Mouse (Mus musculus): ENCODE data around the gene Gm3336. TPM values are rescaled to one million over a fixed set of nuclear protein-coding genes. Genes with fewer than 3 reads are reported as not detected.

Gm3336 gene
- polyA plus RNA-seq, 1 experiment = 0.43 TPM

- no peak overlapping the region for H3K4me3 ChIP-seq (replicated peaks; ENCODE audit: extremely low read depth, low read depth, low read length)
- TF ChIP-seq POLR2A (IDR thresholded peaks at IDR 0.05; ENCODE audit: borderline replicate concordance, extremely low read depth, low read depth, low read length) (no peak), CTCF (IDR thresholded peaks at IDR 0.05; ENCODE audit: insufficient read depth, low read length) (no peak)
- peaks cover 3% of the 10 kb centered on the region; the same call in 1 of the 2 replicates for H3K4me1 ChIP-seq (ENCODE audit: control insufficient read depth, insufficient read depth, low read length)
- DNase-seq = no peak
- 17% methylated on average over 20 of the region's 20 CpGs for WGBS
Measured at GRCm38 (mm10) chr8:70691727-70692231, 26.6 kb upstream of the Gm3336 start.

DNA sequence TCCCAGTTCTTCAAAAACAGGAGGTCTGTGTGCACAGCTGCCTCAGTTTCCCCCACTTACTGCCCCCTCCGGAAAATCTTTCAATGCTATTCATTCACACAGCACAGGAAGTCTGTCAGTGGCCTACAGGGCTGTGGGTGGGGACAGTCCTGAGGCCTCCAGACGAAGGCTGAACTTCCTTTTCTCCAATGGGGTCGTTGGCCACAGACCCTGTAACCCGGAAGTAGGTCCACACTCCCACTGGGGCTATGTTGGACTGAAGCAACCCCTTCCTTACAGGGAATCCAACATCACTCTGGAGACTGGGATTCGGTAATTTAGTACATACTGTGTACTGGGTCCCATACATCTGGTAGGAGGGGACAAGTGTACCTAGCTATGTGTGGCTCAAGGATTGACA, 24.7 kb upstream of the Gm3336 start:
- H3K4me3 ChIP-seq (replicated peaks; ENCODE audit: extremely low read depth, low read depth, low read length) = no peak overlapping the region
- 42% methylated on average over 5 of the region's 5 CpGs for WGBS
- TF ChIP-seq CTCF (IDR thresholded peaks at IDR 0.05; ENCODE audit: insufficient read depth, low read length) = no peak
- no peak for TF ChIP-seq POLR2A (IDR thresholded peaks at IDR 0.05; ENCODE audit: borderline replicate concordance, extremely low read depth, low read depth, low read length)
- peaks cover 13% of the 10 kb centered on the region for H3K4me1 ChIP-seq (ENCODE audit: control insufficient read depth, insufficient read depth, low read length)
- DNase-seq = no peak

DNA sequence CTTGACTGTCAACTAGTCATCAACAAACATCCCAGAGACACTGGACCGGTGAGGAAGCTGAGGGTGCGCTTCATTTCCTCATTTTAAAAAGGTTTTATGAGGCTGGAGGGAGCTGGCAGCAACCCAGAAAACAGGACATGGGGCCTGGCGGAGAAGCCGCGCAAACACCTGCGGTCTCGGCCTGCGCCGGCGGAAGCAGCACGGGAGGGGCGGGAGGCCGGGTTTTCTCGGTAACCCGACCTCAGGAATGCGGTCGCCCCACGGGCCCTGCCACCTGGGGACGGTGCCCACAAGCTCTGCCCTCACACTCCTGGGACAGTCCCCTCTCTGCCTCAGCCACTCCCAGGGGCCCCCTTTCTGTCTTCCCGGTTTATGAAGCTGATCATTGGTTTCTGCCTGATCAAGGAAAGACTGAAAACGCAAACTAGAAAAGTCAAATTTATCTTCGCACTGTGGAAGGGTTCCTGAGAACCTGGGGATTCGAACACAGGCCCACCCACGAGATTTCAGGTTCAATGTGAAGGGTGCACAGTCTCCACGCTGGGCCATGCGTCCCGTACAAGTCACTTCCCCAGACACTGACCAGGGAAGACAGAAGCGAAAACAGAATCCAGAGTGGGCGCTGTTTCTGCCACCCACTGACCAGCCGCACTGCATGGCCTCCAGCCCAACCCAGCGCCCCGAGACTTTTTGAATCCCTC, 22.9 kb upstream of the Gm3336 start:
- TF ChIP-seq CTCF (IDR thresholded peaks at IDR 0.05; ENCODE audit: insufficient read depth, low read length) (no peak), POLR2A (IDR thresholded peaks at IDR 0.05; ENCODE audit: borderline replicate concordance, extremely low read depth, low read depth, low read length) (no peak)
- peaks cover 13% of the 10 kb centered on the region for H3K4me1 ChIP-seq (ENCODE audit: control insufficient read depth, insufficient read depth, low read length)
- peak; percentile 64 for DNase-seq
- no peak overlapping the region for H3K4me3 ChIP-seq (replicated peaks; ENCODE audit: extremely low read depth, low read depth, low read length)
- WGBS = 39% methylated on average over 32 of the region's 32 CpGs

- peak; percentile 76 for DNase-seq
- WGBS = 6% methylated on average over 31 of the region's 31 CpGs
- H3K4me1 ChIP-seq (ENCODE audit: control insufficient read depth, insufficient read depth, low read length) = peaks cover 13% of the 10 kb centered on the region
Measured at GRCm38 (mm10) chr8:70696019-70696885, 22.1 kb upstream of the Gm3336 start.

GRCm38 (mm10) chr8:70696946-70697345, 21.4 kb upstream of the Gm3336 start:
- no peak for TF ChIP-seq POLR2A (IDR thresholded peaks at IDR 0.05; ENCODE audit: borderline replicate concordance, extremely low read depth, low read depth, low read length)
- no peak for TF ChIP-seq CTCF (IDR thresholded peaks at IDR 0.05; ENCODE audit: insufficient read depth, low read length)
- 52% methylated on average over 4 of the region's 4 CpGs for WGBS
- no peak overlapping the region for H3K4me3 ChIP-seq (replicated peaks; ENCODE audit: extremely low read depth, low read depth, low read length)

More at GRCm38 (mm10) chr8:70696019-70696885, 22.1 kb upstream of the Gm3336 start:
- TF ChIP-seq POLR2A (IDR thresholded peaks at IDR 0.05; ENCODE audit: borderline replicate concordance, extremely low read depth, low read depth, low read length) (no peak), CTCF (IDR thresholded peaks at IDR 0.05; ENCODE audit: insufficient read depth, low read length) (no peak)
- H3K4me3 ChIP-seq (replicated peaks; ENCODE audit: extremely low read depth, low read depth, low read length) = no peak overlapping the region

GRCm38 (mm10) chr8:70697366-70698250, 20.7 kb upstream of the Gm3336 start:
- DNase-seq = no peak
- TF ChIP-seq CTCF (IDR thresholded peaks at IDR 0.05; ENCODE audit: insufficient read depth, low read length) (no peak), POLR2A (IDR thresholded peaks at IDR 0.05; ENCODE audit: borderline replicate concordance, extremely low read depth, low read depth, low read length) (no peak)
- peak overlapping the region; percentile 35 for H3K4me3 ChIP-seq (replicated peaks; ENCODE audit: extremely low read depth, low read depth, low read length)
- H3K4me1 ChIP-seq (ENCODE audit: control insufficient read depth, insufficient read depth, low read length) = peaks cover 16% of the 10 kb centered on the region
- WGBS = 63% methylated on average over 12 of the region's 12 CpGs

More at GRCm38 (mm10) chr8:70696946-70697345, 21.4 kb upstream of the Gm3336 start:
- H3K4me1 ChIP-seq (ENCODE audit: control insufficient read depth, insufficient read depth, low read length) = peaks cover 13% of the 10 kb centered on the region
- DNase-seq = peak; percentile 40

DNA sequence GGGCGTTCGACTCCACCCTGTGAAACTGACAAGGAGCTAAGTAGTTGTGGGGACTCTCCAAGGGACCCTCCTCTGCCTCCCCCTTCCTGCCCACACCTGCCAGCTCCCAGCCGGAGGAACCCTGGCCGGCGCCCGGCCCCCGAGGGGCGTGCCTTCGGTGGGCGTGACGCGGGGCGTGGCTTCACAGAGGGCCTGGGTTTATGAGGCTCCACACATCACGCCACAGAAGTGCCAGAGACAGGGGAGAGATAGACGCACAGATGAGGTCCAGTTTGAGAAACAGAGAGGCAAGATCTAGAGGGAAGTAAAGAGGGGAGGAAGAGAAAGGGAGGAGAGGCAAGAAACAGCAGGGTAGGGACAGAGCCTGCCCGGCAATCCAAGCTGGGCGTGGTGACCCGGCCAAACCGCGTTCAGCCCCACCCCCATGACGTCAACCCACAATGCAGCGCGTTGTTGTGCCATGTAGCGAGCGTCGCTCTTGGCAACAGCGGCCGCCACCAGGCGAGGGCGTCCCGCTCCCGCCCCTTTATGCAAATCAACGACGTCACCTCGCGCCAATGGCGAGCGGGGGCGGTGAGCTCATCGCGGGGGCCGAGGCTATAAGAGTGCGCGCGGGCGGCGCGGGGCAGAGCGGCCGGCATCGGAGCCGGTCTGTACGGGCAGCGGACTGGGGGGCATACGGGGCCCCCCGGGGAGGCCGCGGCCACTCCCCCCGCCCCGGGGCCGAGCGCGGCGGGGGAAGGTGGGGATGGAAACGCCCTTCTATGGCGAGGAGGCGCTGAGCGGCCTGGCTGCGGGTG, 19.8 kb upstream of the Gm3336 start, which contains the start of gene Jund:
Jund (plus strand) TSS at position 640 of the 800 bp plus-strand sequence.
- WGBS = under 1% methylated on average over 68 of the region's 69 CpGs
- DNase-seq = peak; percentile 100
- Histone ChIP-seq H3K4me3 (replicated peaks; ENCODE audit: extremely low read depth, low read depth, low read length) (peak within 1 kb of the TSS; percentile 90), H3K4me1 (ENCODE audit: control insufficient read depth, insufficient read depth, low read length) (peaks cover 16% of the 10 kb centered on the region)
- TF ChIP-seq POLR2A (IDR thresholded peaks at IDR 0.05; ENCODE audit: borderline replicate concordance, extremely low read depth, low read depth, low read length) (peak; percentile 97), CTCF (IDR thresholded peaks at IDR 0.05; ENCODE audit: insufficient read depth, low read length) (no peak)

Measured in lung, adult 2 months (tissue).